Mouse (Mus musculus) left cerebral cortex, postnatal 10 days (tissue): ENCODE results near the gene Arhgef39. TPM values are rescaled to one million over a fixed set of nuclear protein-coding genes. Genes with fewer than 3 reads are reported as not detected.
"Not testable (repeated sequence)": the region's sequence is repeated elsewhere in the genome, so short reads cannot be mapped to it uniquely, and the experiment has no call there.

ENCODE experiments used
- DNase-seq, 2 experiments: peaks; one replicate each; pipeline ENCODE4 v3.0.0; 2021 to 2022; ENCODE audit warnings: low spot score in 2 of 2, mixed read lengths in 1 of 2; ENCODE audit errors: extremely low spot score in 1 of 2
- intact Hi-C: fragments of 180-260 bp; cut with DNase I; formaldehyde crosslinking; loops from one replicate; pipeline ENCODE4 v1.15.1; 2025
- total RNA-seq, 2 experiments: library from RNA; stranded (reverse); gene quantifications; 2 replicates each; pipeline ENCODE4 v1.2.3; 2021

Arhgef39 gene
- total RNA-seq, 2 experiments from 2014 or later, result 1.1 to 1.4 TPM

GRCm38 (mm10) chr4:43489611-43490010 is 9.9 kb downstream of the Arhgef39 start:
- intact Hi-C loops, result loop anchor here (1.0 to 5.0 kb wide), 3 partner anchors 38 to 69 kb away; no protein-coding TSS in a partner anchor

GRCm38 (mm10) chr4:43485666-43486065 is 13.8 kb downstream of the Arhgef39 start:
- intact Hi-C loops, DNase-seq: not testable (repeated sequence)

More at GRCm38 (mm10) chr4:43489611-43490010, 9.9 kb downstream of the Arhgef39 start:
- no peak for DNase-seq

GRCm38 (mm10) chr4:43483535-43484091 is 15.9 kb downstream of the Arhgef39 start, which contains the start of gene Sit1:
Gene Sit1, minus strand, starts transcription at chr4:43483734.
- no peak for DNase-seq
- intact Hi-C loops, result no loop called here

DNA sequence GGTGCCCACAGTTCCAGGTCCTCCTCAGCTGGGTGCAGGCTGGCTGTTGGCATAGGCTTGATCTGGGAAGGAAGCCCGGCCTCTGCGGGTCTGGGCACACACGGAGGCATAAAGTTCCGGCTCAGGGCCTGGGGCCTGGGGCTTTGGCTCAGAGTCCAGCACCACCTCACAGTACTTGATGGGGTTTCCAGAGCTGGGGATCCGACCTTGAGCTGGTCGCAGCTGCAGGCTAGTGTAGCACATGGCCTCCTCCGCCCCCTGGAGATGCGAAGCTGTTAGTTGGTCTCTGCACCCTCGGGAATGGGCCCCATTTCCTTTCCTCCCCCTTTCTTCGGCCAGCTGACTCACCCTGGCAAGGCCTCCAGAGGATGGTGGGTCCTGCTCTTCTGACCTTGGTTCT is 16.9 kb downstream of the Arhgef39 start:
- DNase-seq, result no peak

DNA sequence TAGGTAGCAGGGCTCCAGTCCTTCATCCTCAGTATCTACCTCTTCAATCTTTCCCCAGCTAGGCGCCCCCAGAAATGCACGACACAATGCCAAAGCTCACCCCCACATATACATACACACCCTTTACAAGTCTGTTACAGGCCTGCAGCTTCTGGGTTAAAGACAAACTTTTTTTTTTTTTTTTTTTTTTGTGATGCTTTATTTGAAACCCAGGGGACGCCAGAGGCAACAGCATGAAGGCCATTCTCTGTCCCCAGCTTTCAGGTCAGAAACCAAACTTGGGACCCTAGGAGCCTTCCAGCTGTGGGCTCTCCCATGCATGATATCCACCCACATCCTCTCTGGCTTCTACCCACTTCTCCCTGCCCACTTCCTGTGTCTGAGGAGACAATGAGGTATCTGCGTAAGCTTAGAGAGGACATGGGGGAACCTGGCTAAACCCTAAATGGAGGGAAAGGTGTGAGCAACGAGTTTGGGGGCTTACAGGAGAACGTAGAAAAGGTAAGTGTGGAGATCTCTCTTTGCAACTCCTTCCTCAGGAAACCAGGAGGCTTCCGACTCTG is 17.5 kb downstream of the Arhgef39 start:
- intact Hi-C loops, result no loop called here
- no peak for DNase-seq

More for the DNA sequence above, 16.9 kb downstream of the Arhgef39 start:
- intact Hi-C loops, result no loop called here

DNA sequence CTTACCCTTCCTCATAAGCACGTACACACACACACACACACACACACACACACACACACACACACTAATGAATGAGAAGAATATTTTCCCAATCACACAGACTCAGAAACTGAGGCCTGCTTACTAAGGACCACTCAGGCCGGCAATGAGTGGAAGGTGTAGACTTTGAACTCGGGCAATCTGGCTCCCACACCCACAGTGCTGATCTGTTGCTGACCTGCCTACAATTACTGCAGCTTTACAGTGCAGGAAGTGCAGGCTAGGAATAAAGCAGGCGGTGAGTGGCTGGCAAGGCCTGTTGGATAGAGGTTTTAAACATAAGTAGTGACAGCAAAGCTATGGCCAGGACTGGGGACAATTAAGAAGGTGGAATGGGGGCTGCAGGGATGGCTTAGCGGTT is 18.5 kb downstream of the Arhgef39 start:
- intact Hi-C loops, result no loop called here
- no peak for DNase-seq

DNA sequence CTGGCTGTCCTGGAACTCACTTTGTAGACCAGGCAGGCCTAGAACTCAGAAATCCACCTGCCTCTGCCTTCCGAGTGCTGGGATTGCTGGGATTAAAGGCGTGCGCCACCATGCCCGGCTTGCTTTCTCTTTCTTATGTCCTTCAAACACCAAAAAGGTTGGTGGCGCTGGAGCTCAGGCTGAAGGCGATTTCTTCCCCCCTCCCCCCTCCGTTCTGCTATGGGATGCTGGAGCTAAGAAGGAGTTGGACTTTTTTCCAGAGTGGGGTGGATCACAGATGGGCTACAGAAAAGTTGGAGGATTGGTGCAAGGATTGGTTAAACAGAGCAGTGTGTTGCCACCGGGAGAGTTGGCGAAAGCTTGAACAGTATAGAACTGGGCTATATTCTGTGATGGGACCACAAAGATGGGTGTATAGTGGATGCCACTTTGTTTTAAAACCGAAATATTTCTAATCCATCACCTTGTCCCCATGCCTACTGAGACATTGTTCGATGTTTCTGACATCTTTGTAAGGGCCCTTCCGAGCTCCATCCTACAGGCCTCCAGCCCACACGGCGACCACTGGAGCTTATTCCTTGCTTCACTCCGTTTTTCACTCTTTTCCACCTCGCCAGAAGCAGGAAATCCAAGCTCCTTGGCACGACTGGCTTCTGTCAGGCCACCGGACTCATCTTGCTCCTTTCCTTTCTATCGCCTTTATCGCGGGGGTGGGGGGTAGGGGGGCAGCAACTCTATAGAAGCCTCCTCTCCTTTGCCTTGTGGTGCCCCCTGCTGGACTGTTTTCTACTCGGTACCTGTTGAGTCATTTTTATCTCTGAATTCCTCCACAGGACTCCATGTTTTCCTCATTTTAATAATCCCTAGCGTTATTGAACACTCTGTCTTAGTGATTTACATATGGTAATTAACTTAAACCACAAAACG is 20.3 kb downstream of the Arhgef39 start:
- peak in 1 of 2 experiments; percentile 82 for DNase-seq
- intact Hi-C loops, result loop anchor here (5.0 kb wide), 1 partner anchor 37 kb away; the partner anchor contains the start of gene Tesk1

DNA sequence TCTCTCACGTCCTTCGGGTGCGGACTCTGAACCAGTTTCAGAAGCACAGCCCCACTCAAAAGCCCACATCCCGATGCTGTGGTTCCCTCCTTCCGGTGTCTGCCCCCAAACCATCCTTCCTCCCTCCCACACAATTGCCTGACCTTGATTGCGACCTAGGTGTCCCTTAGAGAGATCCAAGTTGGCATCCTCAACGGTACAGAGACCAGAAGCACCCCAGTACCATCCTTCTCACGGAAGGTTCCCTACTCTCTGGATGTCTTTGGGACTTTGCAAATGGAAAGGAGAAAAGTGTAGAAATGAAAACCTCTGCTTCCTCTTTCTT is 21.0 kb downstream of the Arhgef39 start:
- intact Hi-C loops, result loop anchor here (5.0 kb wide), 1 partner anchor 36 kb away; the partner anchor contains the start of gene Tesk1

GRCm38 (mm10) chr4:43477857-43478533 is 21.5 kb downstream of the Arhgef39 start:
- intact Hi-C loops, result loop anchor here (5.0 kb wide), 1 partner anchor 36 kb away; the partner anchor contains the start of gene Tesk1
- DNase-seq, result peak; percentile 80 to 90

More for the DNA sequence above, 21.0 kb downstream of the Arhgef39 start:
- no peak for DNase-seq

DNA sequence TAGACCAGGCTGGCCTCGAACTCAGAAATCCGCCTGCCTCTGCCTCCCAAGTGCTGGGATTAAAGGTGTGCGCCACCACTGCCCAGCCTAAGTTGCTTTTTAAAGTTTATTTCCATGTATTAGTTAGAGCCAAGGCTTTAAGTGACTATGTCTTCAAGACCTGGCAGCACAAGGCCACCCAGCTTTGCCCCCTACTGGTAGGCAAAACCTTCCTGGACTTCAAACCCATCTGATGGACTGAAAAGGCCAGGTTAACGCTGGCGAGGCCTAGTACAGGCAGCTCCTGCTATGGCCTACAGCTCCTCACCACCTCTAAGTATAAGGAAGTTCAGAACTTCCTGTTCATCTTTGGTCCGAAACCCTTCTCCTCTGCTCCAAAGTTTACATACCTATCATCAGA is 22.9 kb downstream of the Arhgef39 start:
- intact Hi-C loops, result loop anchor here (5.0 kb wide), 1 partner anchor 34 kb away; the partner anchor contains the start of gene Tesk1
- DNase-seq, result no peak

- intact Hi-C loops, result no loop called here
- DNase-seq, result no peak
Observed at GRCm38 (mm10) chr4:43473636-43474035, 25.9 kb downstream of the Arhgef39 start.

GRCm38 (mm10) chr4:43470301-43470700 is 29.2 kb downstream of the Arhgef39 start:
- intact Hi-C loops, result no loop called here
- DNase-seq, result no peak

- no peak for DNase-seq
- intact Hi-C loops, result no loop called here
Observed at GRCm38 (mm10) chr4:43466872-43467271, 32.6 kb downstream of the Arhgef39 start.

DNA sequence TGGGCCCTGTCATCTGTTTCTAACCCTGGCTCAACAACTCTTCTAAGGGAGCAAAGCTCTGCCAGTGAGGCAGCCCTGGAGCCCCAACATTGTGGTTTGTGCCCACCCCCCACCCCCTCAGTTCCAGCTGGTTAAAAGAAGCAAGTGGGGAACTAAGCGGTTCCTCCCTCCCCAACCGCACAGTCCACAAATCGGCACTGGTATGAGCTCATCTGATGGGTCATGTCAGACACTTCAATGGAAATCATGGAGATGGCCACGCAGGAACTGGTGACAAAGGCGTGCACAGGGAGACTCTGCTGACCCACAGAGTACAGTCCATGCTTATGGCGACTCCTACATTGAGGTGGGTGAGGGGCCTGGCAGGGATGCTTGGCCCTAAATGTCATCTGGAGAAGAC is 33.6 kb downstream of the Arhgef39 start:
- intact Hi-C loops, result no loop called here
- DNase-seq, result no peak

GRCm38 (mm10) chr4:43463102-43463501 is 36.4 kb downstream of the Arhgef39 start:
- intact Hi-C loops, result no loop called here
- DNase-seq, result no peak

DNA sequence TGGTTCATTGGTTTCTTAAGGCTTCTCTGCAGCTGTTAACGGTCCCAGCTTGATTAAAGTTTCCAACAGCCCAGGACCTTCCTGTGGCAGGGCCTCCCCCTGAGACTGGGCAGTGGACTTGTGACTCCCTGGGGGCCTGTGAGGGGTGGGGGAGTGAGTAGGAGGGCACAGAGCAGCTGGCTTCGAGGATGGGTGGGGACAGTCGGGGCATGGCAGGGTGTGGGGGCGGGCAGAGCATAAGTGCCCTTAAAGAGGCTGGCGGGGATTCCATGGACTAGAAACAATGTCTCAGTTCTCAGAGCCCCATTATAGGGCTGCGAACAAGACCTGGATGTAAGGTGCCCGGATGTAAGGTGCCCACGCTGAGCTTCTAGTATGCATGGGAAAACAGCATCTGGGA is 42.4 kb downstream of the Arhgef39 start:
- intact Hi-C loops, result no loop called here
- no peak for DNase-seq

- intact Hi-C loops, result no loop called here
- DNase-seq, result no peak
Observed at GRCm38 (mm10) chr4:43456470-43456869, 43.0 kb downstream of the Arhgef39 start.

DNA sequence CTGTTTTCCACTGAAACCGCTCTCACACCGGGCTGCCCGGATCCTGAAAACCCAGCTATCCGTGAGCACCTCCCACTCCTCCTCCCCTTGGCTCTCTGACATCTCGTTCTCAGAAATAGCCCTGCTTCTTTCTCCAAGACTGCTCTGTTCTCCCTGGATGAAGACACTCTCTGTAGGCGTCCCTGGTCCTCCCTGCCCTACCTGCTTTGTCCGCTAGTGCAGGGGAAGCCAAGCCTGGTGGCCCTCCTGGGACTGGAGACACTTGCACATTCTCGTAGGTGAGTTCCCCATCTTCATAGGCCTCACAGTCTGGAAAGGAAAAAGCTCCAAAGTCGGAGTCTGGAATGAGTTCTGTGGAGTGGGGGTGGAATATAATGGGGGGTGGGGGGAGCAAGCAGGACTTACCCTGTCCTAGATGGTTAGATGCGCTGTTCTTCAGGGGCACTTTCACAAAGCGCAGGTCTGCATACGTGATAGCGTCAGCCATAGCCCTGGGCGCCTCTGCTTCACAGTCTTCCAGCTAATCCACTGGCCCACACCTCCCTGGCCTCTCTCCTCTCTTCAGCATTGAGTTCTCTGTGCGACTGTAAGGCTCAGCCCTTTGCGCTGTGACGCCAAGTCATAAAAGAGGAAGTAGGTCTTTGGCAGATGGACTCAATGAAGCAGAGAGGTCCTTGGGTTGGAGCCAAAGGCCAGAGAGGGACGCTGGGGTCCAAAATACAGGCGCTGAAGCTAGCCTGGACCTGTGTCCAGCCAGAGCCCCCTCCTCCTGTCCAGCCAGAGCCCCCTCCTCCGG is 45.3 kb downstream of the Arhgef39 start, which contains the start of gene Cd72:
Gene Cd72, minus strand, starts transcription at position 588 of the 796 bp plus-strand sequence.
- no peak for DNase-seq

More for the DNA sequence above, 45.3 kb downstream of the Arhgef39 start, which contains the start of gene Cd72:
- intact Hi-C loops, result no loop called here
